Mouse (Mus musculus) C2C12 (cell line): ENCODE results near the gene Tmprss11e. TPM values are rescaled to one million over a fixed set of nuclear protein-coding genes. Genes with fewer than 3 reads are reported as not detected.

Source experiments
- H3K27me3 ChIP-seq: one replicate; pipeline ENCODE4 v1.6.1; 2011; ENCODE audit not compliant: control insufficient read depth, insufficient read depth, insufficient read length
- H3K36me3 ChIP-seq: one replicate; pipeline ENCODE4 v1.6.1; 2011; ENCODE audit not compliant: control insufficient read depth, insufficient read depth
- H3K4me3 ChIP-seq: one replicate; pipeline ENCODE4 v1.5.1; 2011; ENCODE audit warnings: mild to moderate bottlenecking, control low read depth; ENCODE audit not compliant: poor library complexity, insufficient read depth, severe bottlenecking
- H3K79me2 ChIP-seq: one replicate; pipeline ENCODE4 v1.6.1; 2011; ENCODE audit not compliant: control insufficient read depth, insufficient read depth
- H3K79me3 ChIP-seq: one replicate; pipeline ENCODE4 v1.6.1; 2011; ENCODE audit warnings: low read depth, control low read depth
- H3ac ChIP-seq: one replicate; pipeline ENCODE3; 2011; ENCODE audit warnings: low read depth; ENCODE audit not compliant: control insufficient read depth, insufficient read length
- CEBPB ChIP-seq: IDR thresholded peaks from one replicate; pipeline ENCODE4 v1.6.1; 2011; ENCODE audit warnings: low read depth, mild to moderate bottlenecking, control low read depth, moderate library complexity
- CTCF ChIP-seq: IDR thresholded peaks from one replicate; pipeline ENCODE4 v1.5.1; 2011; ENCODE audit not compliant: control insufficient read depth, insufficient read depth, insufficient read length
- FOSL1 ChIP-seq: IDR thresholded peaks from one replicate; pipeline ENCODE4 v1.8.0; 2011; ENCODE audit warnings: mild to moderate bottlenecking, low read length; ENCODE audit not compliant: poor library complexity, insufficient read depth, severe bottlenecking
- MAX ChIP-seq: IDR thresholded peaks from one replicate; pipeline ENCODE4 v1.6.1; 2011; ENCODE audit warnings: mild to moderate bottlenecking, control low read depth
- MYOD1 ChIP-seq: IDR thresholded peaks from one replicate; pipeline ENCODE4 v1.6.1; 2011; ENCODE audit warnings: low read depth; ENCODE audit not compliant: control insufficient read depth, insufficient read length
- MYOG ChIP-seq: IDR thresholded peaks from one replicate; pipeline ENCODE4 v1.6.1; 2011; ENCODE audit not compliant: control insufficient read depth, insufficient read length; ENCODE audit errors: extremely low read depth
- USF1 ChIP-seq: IDR thresholded peaks from one replicate; pipeline ENCODE4 v1.6.1; 2011; ENCODE audit warnings: low read depth, mild to moderate bottlenecking, control low read depth, moderate library complexity
- long read RNA-seq, 2 experiments: library from polyadenylated mRNA; unstranded; transcript quantifications; one replicate each; pipeline ENCODE4 v2.0.0; 2019 to 2020
- polyA plus RNA-seq: library from polyadenylated mRNA; unstranded; fragments of >200 nt; fragmentation: generic; extraction: Trizol; gene quantifications from one replicate; pipeline ENCODE4 v1.2.1, GENCODE M21; 2012; ENCODE audit warnings: missing spikeins

Tmprss11e gene
- not detected for polyA plus RNA-seq
- long read RNA-seq, experiment 1: 0 reads
- long read RNA-seq, experiment 2: 0 reads

GRCm38 (mm10) chr5:86745715-86746114, at the start of gene Tmprss11e:
Gene Tmprss11e, minus strand, starts transcription at chr5:86745815.
- H3K79me2 ChIP-seq: no peaks in the 10 kb centered on the region
- no peaks in the 10 kb centered on the region for H3K36me3 ChIP-seq
- H3K79me3 ChIP-seq: no peaks in the 10 kb centered on the region
- H3K27me3 ChIP-seq: no peaks in the 10 kb centered on the region
- H3ac ChIP-seq: no peak within 1 kb of the TSS
- H3K4me3 ChIP-seq: no peak within 1 kb of the TSS
- no peak for TF ChIP-seq MYOG
- no peak for TF ChIP-seq MYOD1
- no peak for TF ChIP-seq MAX
- no peak for TF ChIP-seq CTCF
- TF ChIP-seq CEBPB: no peak
- no peak for TF ChIP-seq FOSL1
- no peak for TF ChIP-seq USF1

DNA sequence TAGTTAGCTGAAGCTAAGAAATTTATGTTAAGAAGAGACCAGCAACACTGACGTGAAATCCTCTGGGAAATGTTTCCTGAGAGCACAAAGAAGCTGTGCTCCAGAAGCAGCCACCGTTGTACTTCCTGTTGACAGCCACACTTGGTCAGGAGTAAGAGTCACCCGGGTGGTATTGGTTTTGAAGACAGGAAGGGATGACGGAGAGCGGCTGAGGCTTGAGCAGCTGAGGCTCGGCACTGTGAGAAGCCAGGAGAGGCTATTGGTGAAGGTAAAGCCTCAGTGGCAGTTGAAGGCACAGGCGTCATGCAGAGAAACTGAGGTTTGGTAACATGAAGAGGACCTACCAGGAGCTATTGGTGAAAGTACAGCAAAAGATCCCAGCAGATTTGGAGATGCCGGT, 47.2 kb upstream of the Tmprss11e start:
- TF ChIP-seq MYOG: no peak
- TF ChIP-seq CEBPB: no peak
- no peak for TF ChIP-seq FOSL1
- TF ChIP-seq CTCF: no peak
- TF ChIP-seq USF1: no peak
- TF ChIP-seq MAX: no peak
- TF ChIP-seq MYOD1: no peak
- Histone ChIP-seq H3K27me3 (no peaks in the 10 kb centered on the region), H3K79me3 (no peaks in the 10 kb centered on the region), H3ac (no peak overlapping the region), H3K4me3 (no peak overlapping the region), H3K36me3 (no peaks in the 10 kb centered on the region), H3K79me2 (no peaks in the 10 kb centered on the region)

DNA sequence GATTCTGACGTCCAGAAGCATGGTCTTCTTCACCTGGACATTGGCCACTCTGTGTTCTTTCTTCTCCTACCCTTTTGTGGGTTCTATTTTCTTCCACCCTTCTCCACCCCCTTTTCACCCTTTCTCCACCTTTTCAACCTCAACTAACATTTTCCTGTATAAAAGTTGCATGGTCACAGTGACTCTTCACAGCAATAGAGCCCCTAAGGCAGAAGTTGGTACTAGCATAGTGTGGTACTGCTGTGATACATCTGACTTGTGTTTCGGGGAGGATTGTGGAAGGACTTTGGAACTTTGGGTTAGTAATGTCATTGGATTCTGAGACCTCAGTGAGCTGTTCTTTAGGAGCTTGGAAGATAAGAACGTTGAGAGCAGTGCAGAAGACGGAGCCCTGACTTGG, 46.6 kb upstream of the Tmprss11e start:
- no peak overlapping the region for H3ac ChIP-seq
- no peak overlapping the region for H3K4me3 ChIP-seq
- no peaks in the 10 kb centered on the region for H3K36me3 ChIP-seq
- H3K79me3 ChIP-seq: no peaks in the 10 kb centered on the region
- H3K79me2 ChIP-seq: no peaks in the 10 kb centered on the region
- H3K27me3 ChIP-seq: no peaks in the 10 kb centered on the region
- TF ChIP-seq MYOD1: no peak
- TF ChIP-seq USF1: no peak
- no peak for TF ChIP-seq CTCF
- TF ChIP-seq CEBPB: no peak
- TF ChIP-seq FOSL1: no peak
- no peak for TF ChIP-seq MAX
- TF ChIP-seq MYOG: no peak

GRCm38 (mm10) chr5:86789954-86790353, 44.3 kb upstream of the Tmprss11e start:
- TF ChIP-seq CTCF (no peak), MYOD1 (no peak), CEBPB (no peak), MAX (no peak), USF1 (no peak), MYOG (no peak)
- no peak overlapping the region for H3K4me3 ChIP-seq
- H3ac ChIP-seq: no peak overlapping the region
- no peaks in the 10 kb centered on the region for H3K36me3 ChIP-seq
- H3K79me3 ChIP-seq: no peaks in the 10 kb centered on the region
- H3K79me2 ChIP-seq: no peaks in the 10 kb centered on the region
- no peaks in the 10 kb centered on the region for H3K27me3 ChIP-seq

DNA sequence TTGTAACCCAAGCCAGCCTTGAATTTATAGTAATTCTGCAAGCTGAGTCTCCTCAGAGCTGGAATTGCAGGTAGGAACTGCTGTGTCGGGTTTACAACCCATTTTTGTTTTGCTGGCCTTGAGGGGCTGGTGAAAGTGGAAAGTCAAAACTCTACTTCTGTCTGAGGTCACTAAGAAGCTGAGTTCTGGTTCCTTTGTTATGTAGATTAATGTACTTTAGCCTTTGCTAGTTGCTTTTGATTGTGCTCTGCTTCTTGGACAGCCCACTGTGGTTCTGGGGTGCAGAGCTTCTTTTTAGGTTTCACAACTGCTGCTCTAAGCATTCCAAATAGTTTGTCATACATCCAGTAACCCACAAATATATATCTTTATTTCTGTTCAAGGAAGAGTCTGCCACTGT, 41.2 kb upstream of the Tmprss11e start:
- no peaks in the 10 kb centered on the region for H3K36me3 ChIP-seq
- no peaks in the 10 kb centered on the region for H3K79me2 ChIP-seq
- no peak overlapping the region for H3K4me3 ChIP-seq
- H3K79me3 ChIP-seq: no peaks in the 10 kb centered on the region
- no peak overlapping the region for H3ac ChIP-seq
- no peaks in the 10 kb centered on the region for H3K27me3 ChIP-seq
- no peak for TF ChIP-seq CEBPB
- no peak for TF ChIP-seq MYOG
- no peak for TF ChIP-seq MYOD1
- TF ChIP-seq USF1: no peak
- TF ChIP-seq FOSL1: no peak

GRCm38 (mm10) chr5:86784205-86784604, 38.6 kb upstream of the Tmprss11e start:
- H3K79me2 ChIP-seq: no peaks in the 10 kb centered on the region
- H3K4me3 ChIP-seq: no peak overlapping the region
- H3ac ChIP-seq: no peak overlapping the region
- TF ChIP-seq CTCF (no peak), MYOG (no peak), USF1 (no peak), MAX (no peak), FOSL1 (no peak), MYOD1 (no peak), CEBPB (no peak)
- no peaks in the 10 kb centered on the region for H3K36me3 ChIP-seq
- no peaks in the 10 kb centered on the region for H3K79me3 ChIP-seq
- H3K27me3 ChIP-seq: no peaks in the 10 kb centered on the region
